Mouse (Mus musculus): ENCODE results near the gene Mindy3.
"Not testable (repeated sequence)": the region's sequence is repeated elsewhere in the genome, so short reads cannot be mapped to it uniquely, and the experiment has no call there.

Mindy3 gene

GRCm38 (mm10) chr2:12419262-12419655 lies at the start of gene Mindy3:
TSS of gene Mindy3 (minus strand) at chr2:12419470.
- DNase-seq (ENCODE audit: low spot score in 2 of 2): peak; percentile 80 to 89

- DNase-seq (ENCODE audit: low spot score in 2 of 2): no peak
Measured at GRCm38 (mm10) chr2:12459732-12460131, 40.5 kb upstream of the Mindy3 start.

- DNase-seq (ENCODE audit: low spot score in 2 of 2): no peak
Measured at GRCm38 (mm10) chr2:12450108-12450507, 30.8 kb upstream of the Mindy3 start.

GRCm38 (mm10) chr2:12440120-12440519 lies 20.9 kb upstream of the Mindy3 start:
- DNase-seq (ENCODE audit: low spot score in 2 of 2): no peak

GRCm38 (mm10) chr2:12439543-12439942 lies 20.3 kb upstream of the Mindy3 start:
- no peak for DNase-seq (ENCODE audit: low spot score in 2 of 2)

- no peak for DNase-seq (ENCODE audit: low spot score in 2 of 2)
Measured at GRCm38 (mm10) chr2:12438181-12438580, 18.9 kb upstream of the Mindy3 start.

GRCm38 (mm10) chr2:12432055-12432454 lies 12.8 kb upstream of the Mindy3 start:
- no peak for DNase-seq (ENCODE audit: low spot score in 2 of 2)

GRCm38 (mm10) chr2:12424374-12424773 lies 5.1 kb upstream of the Mindy3 start:
- DNase-seq (ENCODE audit: low spot score in 2 of 2): no peak

GRCm38 (mm10) chr2:12423426-12423825 lies 4.2 kb upstream of the Mindy3 start:
- not testable (repeated sequence) for DNase-seq (ENCODE audit: low spot score in 2 of 2)

GRCm38 (mm10) chr2:12418534-12419261 lies 572 bp downstream of the Mindy3 start:
- DNase-seq (ENCODE audit: low spot score in 2 of 2): peak in 1 of 2 experiments; percentile 15

GRCm38 (mm10) chr2:12418121-12418520 lies 1.1 kb downstream of the Mindy3 start:
- DNase-seq (ENCODE audit: low spot score in 2 of 2): no peak

GRCm38 (mm10) chr2:12412309-12412708 lies 7.0 kb downstream of the Mindy3 start:
- DNase-seq (ENCODE audit: low spot score in 2 of 2): no peak

GRCm38 (mm10) chr2:12411129-12411528 lies 8.1 kb downstream of the Mindy3 start:
- no peak for DNase-seq (ENCODE audit: low spot score in 2 of 2)

- DNase-seq (ENCODE audit: low spot score in 2 of 2): no peak
Measured at GRCm38 (mm10) chr2:12406737-12407136, 12.5 kb downstream of the Mindy3 start.

GRCm38 (mm10) chr2:12402469-12402868 lies 16.8 kb downstream of the Mindy3 start:
- no peak for DNase-seq (ENCODE audit: low spot score in 2 of 2)

GRCm38 (mm10) chr2:12401137-12401536 lies 18.1 kb downstream of the Mindy3 start:
- no peak for DNase-seq (ENCODE audit: low spot score in 2 of 2)

GRCm38 (mm10) chr2:12389028-12389427 lies 30.2 kb downstream of the Mindy3 start:
- peak; percentile 16 to 76 for DNase-seq (ENCODE audit: low spot score in 2 of 2)

GRCm38 (mm10) chr2:12388569-12388968 lies 30.7 kb downstream of the Mindy3 start:
- no peak for DNase-seq (ENCODE audit: low spot score in 2 of 2)

- no peak for DNase-seq (ENCODE audit: low spot score in 2 of 2)
Measured at GRCm38 (mm10) chr2:12384389-12384788, 34.9 kb downstream of the Mindy3 start.

GRCm38 (mm10) chr2:12382650-12383049 lies 36.6 kb downstream of the Mindy3 start:
- no peak for DNase-seq (ENCODE audit: low spot score in 2 of 2)

- DNase-seq (ENCODE audit: low spot score in 2 of 2): no peak
Measured at GRCm38 (mm10) chr2:12380233-12380632, 39.0 kb downstream of the Mindy3 start.

- DNase-seq (ENCODE audit: low spot score in 2 of 2): no peak
Measured at GRCm38 (mm10) chr2:12378591-12378990, 40.7 kb downstream of the Mindy3 start.

- no peak for DNase-seq (ENCODE audit: low spot score in 2 of 2)
Measured at GRCm38 (mm10) chr2:12377024-12377423, 42.2 kb downstream of the Mindy3 start.

GRCm38 (mm10) chr2:12372883-12373282 lies 46.4 kb downstream of the Mindy3 start:
- no peak for DNase-seq (ENCODE audit: low spot score in 2 of 2)

Measured in frontal cortex, postnatal 36 days (tissue).